Mouse (Mus musculus): ENCODE measurements at regions not wholly inside any gene's neighbourhood (a gene's known extent, or its start where the extent isn't known, plus 50 kb on each side); places are given as distances from the start of the nearest gene placed in this dataset.
"Not testable (repeated sequence)": the region's sequence is repeated elsewhere in the genome, so short reads cannot be mapped to it uniquely, and the experiment has no call there.

DNA sequence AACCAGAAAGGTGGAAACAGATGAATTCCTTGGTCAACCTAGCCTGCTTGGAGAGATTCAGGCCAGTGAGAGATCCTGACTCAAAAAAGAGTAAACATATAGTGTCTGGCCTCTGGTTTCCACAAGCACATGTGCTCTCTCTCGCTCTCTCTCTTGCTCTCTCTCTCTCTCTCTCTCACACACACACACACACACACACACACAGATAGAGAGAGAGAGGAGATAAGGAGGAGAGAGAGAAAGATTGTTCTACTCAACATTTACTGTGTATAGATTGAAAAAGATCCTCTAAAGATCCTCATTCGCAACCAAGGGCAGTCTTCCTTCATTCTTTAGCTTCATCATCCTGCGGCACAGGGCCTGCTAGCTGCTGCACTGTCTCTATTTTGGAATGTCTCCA, 54.9 kb upstream of the Cdyl start:
- H3K27me3 ChIP-seq: no peaks in the 10 kb centered on the region
- ATAC-seq (ENCODE audit: low read depth) (no peak), DNase-seq (no peak)
- no peak overlapping the region for H3K4me3 ChIP-seq (replicated peaks)
- H3K9ac ChIP-seq: no peak overlapping the region
- H3K9me3 ChIP-seq (replicated peaks): no peaks in the 10 kb centered on the region
- peaks cover 34% of the 10 kb centered on the region for H3K4me1 ChIP-seq (replicated peaks)
- H3K4me2 ChIP-seq: no peak overlapping the region
- 81% methylated on average over 3 of the region's 3 CpGs for WGBS (ENCODE audit: insufficient replicate concordance)
- no peaks in the 10 kb centered on the region for H3K36me3 ChIP-seq
- no peak overlapping the region for H3K27ac ChIP-seq

GRCm38 (mm10) chr13:35606857-35607561, 52.6 kb upstream of the Cdyl start:
- not testable (repeated sequence) for H3K27me3 ChIP-seq; H3K4me2 ChIP-seq; DNase-seq; H3K4me3 ChIP-seq (replicated peaks); H3K36me3 ChIP-seq; H3K9ac ChIP-seq; H3K9me3 ChIP-seq (replicated peaks)
- 0 out of 2 replicates have a peak overlapping the region, but pooled peaks have one; percentile 48 for H3K27ac ChIP-seq
- whole genome bisulfite sequencing (ENCODE audit: insufficient replicate concordance): 56% methylated on average over 5 of the region's 5 CpGs
- peaks cover 54% of the 10 kb centered on the region for H3K4me1 ChIP-seq (replicated peaks)
- ATAC-seq (ENCODE audit: low read depth): peak; percentile 73

GRCm38 (mm10) chr13:35607710-35608109, 51.9 kb upstream of the Cdyl start:
- ATAC-seq (ENCODE audit: low read depth): peak; percentile 35; the same call in 1 of the 2 replicates
- no peaks in the 10 kb centered on the region for H3K36me3 ChIP-seq
- H3K27me3 ChIP-seq: no peaks in the 10 kb centered on the region
- H3K9ac ChIP-seq: no peak overlapping the region
- H3K4me2 ChIP-seq: no peak overlapping the region
- 53% methylated on average over 2 of the region's 2 CpGs for WGBS (ENCODE audit: insufficient replicate concordance)
- H3K27ac ChIP-seq: 0 out of 2 replicates have a peak overlapping the region, but pooled peaks have one; percentile 48
- no peak overlapping the region for H3K4me3 ChIP-seq (replicated peaks)
- no peaks in the 10 kb centered on the region for H3K9me3 ChIP-seq (replicated peaks)
- H3K4me1 ChIP-seq (replicated peaks): peaks cover 61% of the 10 kb centered on the region
- DNase-seq: no peak
